Mouse (Mus musculus) bone marrow macrophage, adult 2 months (primary cell): ENCODE measurements around the gene Lipt1.

ENCODE experiments used
- CTCF ChIP-seq: IDR thresholded peaks from 2 replicates; pipeline ENCODE4 v1.5.1; 2012; ENCODE audit warnings: low read depth, mild to moderate bottlenecking, low read length, moderate library complexity
- POLR2A ChIP-seq: IDR thresholded peaks from 2 replicates; pipeline ENCODE4 v1.6.1; 2012; ENCODE audit warnings: mild to moderate bottlenecking, low read depth, low read length, borderline replicate concordance

GRCm38 (mm10) chr1:37873157-37873556 is 1.6 kb downstream of the Lipt1 start:
- TF ChIP-seq CTCF (no peak), POLR2A (no peak)
